Mouse (Mus musculus) embryonic stem cell, embryonic (primary cell): ENCODE results near the gene Cobll1.

Experiments
- CTCF ChIA-PET, 4 experiments: fragments of 300-600 bp in 2 of 4; fragments of 350-600 bp in 2 of 4; sonication (Branson Sonifier 250); formaldehyde crosslinking; loops; one replicate each; lab custom pipeline; 2022; ENCODE audit warnings: inconsistent platforms in 2 of 4; lab: Charles Lee
- POLR2A ChIA-PET, 4 experiments: fragments of 300-600 bp in 2 of 4; fragments of 350-600 bp in 2 of 4; sonication (Branson Sonifier 250); formaldehyde crosslinking; loops; one replicate each; lab custom pipeline; 2022; ENCODE audit warnings: antibody characterized with exemption in 4 of 4, inconsistent platforms in 1 of 4; lab: Charles Lee

Gene Cobll1

DNA sequence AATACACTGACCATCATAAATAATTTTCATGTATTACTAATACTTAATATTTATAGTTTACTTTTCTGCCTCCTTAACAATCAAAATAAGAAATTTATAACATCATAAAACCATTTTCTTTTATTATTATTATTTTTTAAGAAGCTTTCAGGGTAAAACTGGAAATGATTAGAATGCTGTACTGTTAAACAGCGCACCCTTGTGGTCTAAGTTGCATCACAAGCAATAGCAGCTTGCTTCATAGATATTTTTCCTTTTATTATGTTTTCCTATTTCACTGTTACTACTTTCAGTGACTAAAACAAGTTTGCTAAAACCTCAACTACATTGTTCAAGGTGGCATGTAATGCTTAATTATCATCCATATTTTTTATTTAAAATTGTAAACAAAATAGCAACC lies 117.8 kb downstream of the Cobll1 start:
- CTCF ChIA-PET = interaction anchor here in 3 of 4 experiments (0.6 to 1.5 kb wide), 15 partner anchors 9 to 1804 kb away, joined by 3 to 7 read pairs (median 3); no protein-coding TSS in a partner anchor
- POLR2A ChIA-PET = no interaction called here

DNA sequence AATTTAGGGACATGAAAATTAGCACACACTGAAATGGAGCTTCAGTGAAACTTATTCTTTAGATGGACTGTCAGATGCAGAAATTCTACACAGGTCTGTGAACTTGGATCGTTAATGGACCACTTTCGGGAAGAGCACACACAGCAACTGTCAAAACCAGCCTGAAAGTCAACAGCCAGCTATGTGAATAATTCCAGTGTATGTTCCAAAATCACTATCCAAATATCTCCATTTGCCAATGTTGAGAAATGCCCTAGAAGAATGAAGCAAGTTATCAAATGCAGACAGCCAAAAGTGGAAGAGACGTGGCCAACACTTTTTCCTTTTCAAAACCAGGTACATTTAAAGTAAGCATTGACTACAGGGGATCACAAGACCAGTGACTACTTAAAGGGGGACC lies 118.2 kb downstream of the Cobll1 start:
- ChIA-PET POLR2A (no interaction called here), CTCF (interaction anchor here in 3 of 4 experiments (0.6 to 1.5 kb wide), 14 partner anchors 9 to 232 kb away, joined by 3 to 7 read pairs (median 3); no protein-coding TSS in a partner anchor)

DNA sequence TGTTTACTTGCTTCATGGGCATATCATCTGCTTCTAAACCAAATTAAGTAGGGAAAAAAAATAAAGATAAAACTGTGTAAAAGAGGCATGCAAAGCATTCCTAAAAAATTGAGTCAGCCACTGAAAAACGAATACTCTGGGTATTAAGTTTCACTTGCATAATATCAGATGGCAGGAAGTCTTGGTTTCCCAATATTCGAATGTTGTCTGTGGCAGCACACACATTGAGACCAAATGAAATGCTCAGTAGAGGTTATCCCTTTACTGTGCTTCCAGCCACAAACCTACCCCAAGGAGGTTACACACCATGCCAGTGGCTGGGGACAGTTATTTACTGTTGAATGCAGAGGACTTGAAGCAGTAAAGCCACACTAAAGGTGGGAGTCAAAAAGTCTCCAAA lies 119.1 kb downstream of the Cobll1 start:
- ChIA-PET CTCF (no interaction called here), POLR2A (no interaction called here)

DNA sequence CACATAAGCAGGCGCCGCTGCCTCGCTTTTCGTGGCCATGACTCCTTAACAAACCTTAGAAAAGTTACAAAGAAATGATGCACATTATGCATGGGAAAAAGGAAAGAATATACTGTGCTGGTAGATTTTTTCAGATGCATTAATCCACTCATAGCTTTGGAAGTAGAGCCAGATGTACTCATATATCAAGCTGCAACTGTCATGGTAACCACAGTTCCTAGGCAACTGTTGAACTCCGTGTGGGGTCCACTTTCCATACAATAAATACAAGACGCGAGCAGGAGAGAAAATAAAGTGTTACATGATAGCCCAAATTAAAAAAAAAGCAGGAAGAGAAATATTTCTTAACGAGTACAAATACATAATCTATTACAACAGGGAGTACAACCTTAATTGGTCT lies 119.5 kb downstream of the Cobll1 start:
- ChIA-PET POLR2A (no interaction called here), CTCF (no interaction called here)

DNA sequence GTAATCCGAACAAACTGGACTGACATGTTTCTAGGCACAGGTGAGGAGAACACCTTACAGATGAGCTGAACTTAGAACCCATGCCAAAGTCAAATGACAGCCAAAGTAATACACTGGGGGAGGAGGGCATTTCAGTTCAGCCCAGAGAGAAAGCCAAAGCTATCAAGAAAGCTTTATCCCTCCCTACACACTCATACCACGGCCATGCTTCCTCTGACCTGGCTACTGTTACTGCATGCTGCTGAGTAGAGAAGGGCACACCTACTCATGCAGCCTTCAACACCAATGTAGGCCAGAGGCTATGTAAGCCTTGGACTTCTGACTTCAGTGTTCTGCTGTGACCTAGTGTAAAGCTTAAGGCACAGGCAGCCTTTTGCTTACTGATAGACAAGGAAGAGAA lies 120.1 kb downstream of the Cobll1 start:
- POLR2A ChIA-PET = no interaction called here
- CTCF ChIA-PET = no interaction called here

DNA sequence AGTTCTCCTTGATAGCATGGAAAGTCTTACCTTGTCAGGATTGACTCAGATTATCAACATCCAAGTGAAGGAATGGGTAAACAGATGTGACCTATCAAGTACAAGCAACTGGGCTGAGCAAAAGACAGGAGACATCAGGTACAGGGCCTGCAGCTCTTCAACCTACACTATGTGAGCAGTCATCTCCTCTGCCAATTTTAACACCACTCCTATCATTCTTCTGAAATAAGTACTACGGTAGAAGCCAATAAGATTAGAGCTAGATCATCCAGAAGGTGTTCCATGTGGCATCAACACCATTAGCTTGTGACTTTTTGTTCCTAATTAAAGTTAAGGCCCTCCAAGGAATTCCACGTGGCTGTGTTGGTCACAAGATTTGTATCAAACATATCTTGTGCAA lies 121.3 kb downstream of the Cobll1 start:
- CTCF ChIA-PET = no interaction called here
- POLR2A ChIA-PET = no interaction called here

- ChIA-PET POLR2A (no interaction called here), CTCF (no interaction called here)
Observed at GRCm38 (mm10) chr2:65116428-65117125, 122.6 kb downstream of the Cobll1 start.

GRCm38 (mm10) chr2:65113191-65113590 lies 126.0 kb downstream of the Cobll1 start:
- ChIA-PET CTCF (interaction anchor here in 1 of 4 experiments (1.9 kb wide), 1 partner anchor 8 kb away, joined by 7 read pairs; no protein-coding TSS in a partner anchor), POLR2A (no interaction called here)

DNA sequence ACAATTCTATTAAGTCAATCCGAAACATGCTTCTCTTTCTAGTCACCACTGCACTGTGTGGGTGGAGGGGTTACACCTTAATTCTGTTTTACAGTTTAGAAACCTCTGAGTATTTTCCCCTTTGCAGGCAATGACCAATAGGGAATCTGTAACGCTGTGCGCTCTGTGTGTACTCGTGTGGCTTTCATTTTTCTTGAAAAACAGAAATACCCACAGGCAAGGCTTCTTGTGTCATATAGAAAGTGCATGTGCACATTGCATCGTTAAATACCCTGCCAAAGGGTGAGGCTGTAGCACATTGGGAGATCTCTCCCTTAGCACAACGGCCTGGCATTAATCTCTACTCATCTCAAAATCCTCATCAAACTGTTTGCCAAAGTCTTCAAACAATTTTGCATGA lies 134.6 kb downstream of the Cobll1 start:
- CTCF ChIA-PET = no interaction called here
- POLR2A ChIA-PET = no interaction called here

DNA sequence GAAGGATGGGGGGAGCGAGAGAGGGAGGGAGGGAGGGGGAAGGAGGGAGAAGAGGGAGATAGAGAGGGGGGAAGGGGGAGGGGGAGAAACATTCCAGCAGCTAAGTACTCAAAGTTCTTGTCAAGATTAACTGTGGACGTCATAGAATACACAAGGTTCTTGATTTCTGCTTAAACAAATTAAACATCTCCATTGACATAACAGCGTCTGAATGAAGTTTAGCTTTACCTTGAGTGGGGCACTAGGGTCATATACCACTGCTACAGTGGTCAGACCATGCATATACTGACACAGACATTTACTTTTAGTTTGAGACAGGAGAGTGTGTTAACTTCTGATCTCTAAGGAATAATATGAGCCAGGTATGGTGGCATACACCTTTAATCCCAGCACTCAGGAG lies 135.4 kb downstream of the Cobll1 start:
- CTCF ChIA-PET = no interaction called here
- POLR2A ChIA-PET = no interaction called here

DNA sequence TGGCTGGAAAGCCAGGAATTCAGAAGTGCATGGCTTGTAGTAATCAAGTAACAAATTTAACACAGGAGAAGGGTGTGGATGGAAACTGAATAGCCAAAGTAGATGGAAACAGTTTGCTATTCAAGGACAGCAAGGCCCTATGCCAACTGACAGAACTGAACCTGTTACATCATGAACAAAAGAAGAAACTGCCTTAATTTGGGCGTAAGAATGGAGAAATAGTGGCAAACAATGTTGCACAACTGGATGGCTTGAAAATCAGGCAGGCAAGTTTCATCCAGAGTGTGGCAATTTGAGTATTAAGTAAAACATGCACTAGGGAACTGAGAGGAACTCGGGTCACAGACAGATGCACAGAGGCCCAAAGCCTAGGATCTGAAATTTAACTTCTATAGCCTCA lies 137.8 kb downstream of the Cobll1 start:
- POLR2A ChIA-PET = no interaction called here
- CTCF ChIA-PET = no interaction called here

GRCm38 (mm10) chr2:65100001-65100400 lies 139.2 kb downstream of the Cobll1 start:
- ChIA-PET CTCF (interaction anchor here in 1 of 4 experiments (1.0 kb wide), 1 partner anchor 21 kb away, joined by 3 read pairs; no protein-coding TSS in a partner anchor), POLR2A (no interaction called here)

GRCm38 (mm10) chr2:65095571-65095970 lies 143.6 kb downstream of the Cobll1 start:
- POLR2A ChIA-PET = no interaction called here
- CTCF ChIA-PET = no interaction called here

GRCm38 (mm10) chr2:65093990-65094389 lies 145.2 kb downstream of the Cobll1 start:
- ChIA-PET POLR2A (no interaction called here), CTCF (no interaction called here)

- ChIA-PET CTCF (no interaction called here), POLR2A (no interaction called here)
Observed at GRCm38 (mm10) chr2:65090986-65091385, 148.2 kb downstream of the Cobll1 start.

- ChIA-PET CTCF (interaction anchor here in 1 of 4 experiments (0.5 kb wide), 1 partner anchor 27 kb away, joined by 3 read pairs; no protein-coding TSS in a partner anchor), POLR2A (no interaction called here)
Observed at GRCm38 (mm10) chr2:65087197-65087596, 152.0 kb downstream of the Cobll1 start.

DNA sequence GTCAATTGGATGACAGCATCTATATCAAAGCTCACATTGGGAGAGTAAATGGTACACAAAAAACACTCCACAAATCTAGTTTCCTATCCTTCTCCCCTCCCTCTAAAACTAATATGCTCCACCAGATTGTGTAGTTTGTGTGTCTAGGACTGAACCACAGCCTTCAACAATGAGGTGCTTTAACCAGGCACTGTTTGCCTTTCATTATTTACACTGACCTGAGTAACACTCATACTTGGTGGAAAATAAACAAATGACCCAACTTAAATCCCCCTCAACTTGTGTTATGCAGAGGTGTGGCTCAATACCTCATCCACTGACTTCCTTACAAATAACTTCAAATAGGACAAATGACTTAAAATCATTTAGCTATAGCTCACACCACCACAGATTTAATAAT lies 155.8 kb downstream of the Cobll1 start:
- CTCF ChIA-PET = no interaction called here
- POLR2A ChIA-PET = no interaction called here

DNA sequence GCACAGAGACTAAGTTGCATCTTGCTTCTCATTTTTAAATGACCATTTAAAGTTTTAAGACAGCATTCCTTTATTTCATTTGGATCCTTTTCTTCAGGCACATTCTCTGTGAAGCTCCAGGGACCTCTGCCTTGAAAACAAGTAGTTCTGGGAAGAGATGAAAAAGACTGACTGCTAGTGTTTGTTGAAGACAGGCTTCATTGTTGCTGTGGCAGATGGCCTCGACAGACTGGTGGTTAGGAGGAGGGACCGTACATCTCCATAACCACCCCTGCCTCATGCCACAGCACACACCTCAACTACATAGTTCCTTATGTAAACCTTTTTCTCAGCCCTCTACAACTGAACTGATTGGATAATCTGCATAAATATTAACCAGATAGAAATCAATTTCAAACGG lies 161.7 kb downstream of the Cobll1 start:
- ChIA-PET POLR2A (no interaction called here), CTCF (interaction anchor here in 1 of 4 experiments (0.6 kb wide), 1 partner anchor 168 kb away, joined by 3 read pairs; no protein-coding TSS in a partner anchor)

GRCm38 (mm10) chr2:65075840-65076239 lies 163.4 kb downstream of the Cobll1 start:
- CTCF ChIA-PET = no interaction called here

DNA sequence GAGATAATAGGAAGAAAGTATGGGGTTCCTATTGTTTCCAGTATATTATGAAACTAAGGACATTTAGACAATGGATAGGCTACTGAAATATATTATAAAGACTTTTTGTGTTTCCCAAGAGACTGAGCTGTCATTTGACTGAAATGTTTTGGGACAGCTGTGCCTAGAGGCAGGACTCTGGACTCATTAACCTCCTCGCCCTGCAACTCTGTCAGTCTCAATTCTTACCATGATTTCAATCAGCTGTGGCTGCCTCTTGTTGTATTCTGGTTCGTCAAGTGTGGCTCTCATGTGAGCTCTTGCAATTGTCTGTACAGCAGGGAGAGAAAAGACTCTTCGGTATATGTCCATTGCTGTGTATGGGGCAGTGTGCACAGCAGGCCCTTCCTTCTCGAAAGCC lies 163.8 kb downstream of the Cobll1 start:
- POLR2A ChIA-PET = no interaction called here
- CTCF ChIA-PET = no interaction called here

More at GRCm38 (mm10) chr2:65075840-65076239, 163.4 kb downstream of the Cobll1 start:
- POLR2A ChIA-PET = no interaction called here

GRCm38 (mm10) chr2:65072205-65072604 lies 167.0 kb downstream of the Cobll1 start:
- ChIA-PET POLR2A (no interaction called here), CTCF (interaction anchor here in 1 of 4 experiments (0.6 kb wide), 2 partner anchors 50 to 404 kb away, joined by 3 to 4 read pairs; no protein-coding TSS in a partner anchor)
